Mouse (Mus musculus): Measurements from ENCODE around the gene Tmem88.
"Not testable (repeated sequence)": the region's sequence is repeated elsewhere in the genome, so short reads cannot be mapped to it uniquely, and the experiment has no call there.

Tmem88 gene

GRCm38 (mm10) chr11:69403691-69404594, 5.9 kb upstream of the Tmem88 start:
- DNase-seq: no peak

- no peak for DNase-seq
Measured at GRCm38 (mm10) chr11:69401987-69402386, 4.0 kb upstream of the Tmem88 start.

- peak; percentile 96 for DNase-seq
Measured at GRCm38 (mm10) chr11:69401210-69401637, 3.2 kb upstream of the Tmem88 start.

- no peak for DNase-seq
Measured at GRCm38 (mm10) chr11:69400083-69400850, 2.2 kb upstream of the Tmem88 start.

GRCm38 (mm10) chr11:69399201-69400082, 1.4 kb upstream of the Tmem88 start:
- no peak for DNase-seq

GRCm38 (mm10) chr11:69398486-69399200, 609 bp upstream of the Tmem88 start:
- no peak for DNase-seq

- no peak for DNase-seq
Measured at GRCm38 (mm10) chr11:69397581-69398057, 415 bp downstream of the Tmem88 start.

GRCm38 (mm10) chr11:69396772-69397171, 1.3 kb downstream of the Tmem88 start:
- peak; percentile 69 for DNase-seq

- DNase-seq: peak; percentile 99
Measured at GRCm38 (mm10) chr11:69395634-69396373, 2.2 kb downstream of the Tmem88 start.

GRCm38 (mm10) chr11:69395235-69395633, 2.8 kb downstream of the Tmem88 start, which contains the start of the genes Naa38 and Cyb5d1:
TSS of gene Naa38 (plus strand) at chr11:69395487.
TSS of gene Cyb5d1 (minus strand) at chr11:69395631.
- DNase-seq: peak; percentile 97

- DNase-seq: not testable (repeated sequence)
Measured at GRCm38 (mm10) chr11:69394591-69395167, 3.4 kb downstream of the Tmem88 start.

GRCm38 (mm10) chr11:69390400-69391034, 7.5 kb downstream of the Tmem88 start:
- peak; percentile 87 for DNase-seq

GRCm38 (mm10) chr11:69389531-69390399, 8.3 kb downstream of the Tmem88 start:
- DNase-seq: peak; percentile 73

- no peak for DNase-seq
Measured at GRCm38 (mm10) chr11:69388680-69389079, 9.4 kb downstream of the Tmem88 start.

GRCm38 (mm10) chr11:69386758-69387157, 11.3 kb downstream of the Tmem88 start:
- DNase-seq: no peak

GRCm38 (mm10) chr11:69384979-69385378, 13.1 kb downstream of the Tmem88 start:
- DNase-seq: peak; percentile 94

- no peak for DNase-seq
Measured at GRCm38 (mm10) chr11:69382478-69383105, 15.4 kb downstream of the Tmem88 start.

- DNase-seq: no peak
Measured at GRCm38 (mm10) chr11:69381356-69381755, 16.7 kb downstream of the Tmem88 start.

- DNase-seq: no peak
Measured at GRCm38 (mm10) chr11:69379600-69379999, 18.4 kb downstream of the Tmem88 start.
